In genomic region chr19:46037243-46037924, GRCm38 (mm10) we compare ENCODE assay signal across 8 mouse cellular contexts. TPM values are rescaled to one million over a fixed set of nuclear protein-coding genes. Genes with fewer than 3 reads are reported as not detected.
DNase-seq lines count a peak whose midpoint lies in the region; ATAC-seq and TF ChIP-seq lines count a peak whose summit lies in the region.

No protein-coding gene starts in this region.

- WGBS in hindbrain, postnatal 0 days: 6% methylated on average over 6 of the region's 6 CpGs
- WGBS in midbrain, embryonic 14.5 days: 5% methylated on average over 6 of the region's 6 CpGs

- peak; percentile 44 for DNase-seq in kidney, postnatal 10 days
- DNase-seq in kidney, adult 11 months: no peak
- DNase-seq in hindbrain, postnatal 0 days (ENCODE audit: low spot score): no peak
- peak; percentile 54 for DNase-seq in midbrain, embryonic 14.5 days
- DNase-seq in right cerebral cortex, postnatal 36 days (ENCODE audit: low spot score in 2 of 2): no peak
- DNase-seq in layer of hippocampus, adult 11-12 months (ENCODE audit: low spot score): no peak
- no peak for DNase-seq in ovary, adult 18-20 months (ENCODE audit: low spot score)

- peak overlapping the region; percentile 44 for H3K9ac ChIP-seq in hindbrain, postnatal 0 days (replicated peaks; ENCODE audit: low read length)
- H3K9ac ChIP-seq in midbrain, embryonic 14.5 days (replicated peaks; ENCODE audit: low read length): peak overlapping the region; percentile 91

- ATAC-seq in activated CD4-positive, CD25-positive, alpha-beta regulatory T cell, adult 4 months: peak; percentile 44
- ATAC-seq in hindbrain, postnatal 0 days: no peak
- ATAC-seq in midbrain, embryonic 14.5 days (ENCODE audit: low FRiP score, low TSS enrichment): no peak

- H3K4me2 ChIP-seq in hindbrain, postnatal 0 days (ENCODE audit: low read depth, low read length): peak overlapping the region; percentile 82
- H3K4me2 ChIP-seq in midbrain, embryonic 14.5 days (ENCODE audit: low read length): peak overlapping the region; percentile 100

- no peaks in the 10 kb centered on the region for H3K27me3 ChIP-seq in hindbrain, postnatal 0 days (ENCODE audit: insufficient read depth, low read length)
- no peaks in the 10 kb centered on the region for H3K27me3 ChIP-seq in midbrain, embryonic 14.5 days (ENCODE audit: control insufficient read depth, insufficient read depth, low read length)

- no peaks in the 10 kb centered on the region for H3K9me3 ChIP-seq in hindbrain, postnatal 0 days (ENCODE audit: low read length)
- no peaks in the 10 kb centered on the region for H3K9me3 ChIP-seq in midbrain, embryonic 14.5 days (ENCODE audit: control insufficient read depth, low read length)

- peak overlapping the region; percentile 51 for H3K27ac ChIP-seq in hindbrain, postnatal 0 days
- peak overlapping the region; percentile 98 for H3K27ac ChIP-seq in midbrain, embryonic 14.5 days (replicated peaks; ENCODE audit: low read depth, low read length)

- TF ChIP-seq CTCF in hindbrain, postnatal 0 days (IDR thresholded peaks at IDR 0.05; ENCODE audit: low read depth): no peak

- H3K36me3 ChIP-seq in hindbrain, postnatal 0 days (ENCODE audit: insufficient read depth, low read length): peaks cover 37% of the 10 kb centered on the region
- peaks cover 40% of the 10 kb centered on the region for H3K36me3 ChIP-seq in midbrain, embryonic 14.5 days (ENCODE audit: control insufficient read depth, insufficient read depth, low read length)

- H3K4me1 ChIP-seq in hindbrain, postnatal 0 days (ENCODE audit: insufficient read depth, low read length): peaks cover 37% of the 10 kb centered on the region
- peaks cover 48% of the 10 kb centered on the region for H3K4me1 ChIP-seq in midbrain, embryonic 14.5 days (ENCODE audit: control insufficient read depth, insufficient read depth, low read length)

- H3K4me3 ChIP-seq in hindbrain, postnatal 0 days (ENCODE audit: low read length): peak overlapping the region; percentile 58
- peak overlapping the region; percentile 96 for H3K4me3 ChIP-seq in midbrain, embryonic 14.5 days (replicated peaks; ENCODE audit: low read depth, low read length)

RNA-seq across cellular contexts. Expression of gene Pprc1, which starts 7.3 kb away (rescaled TPM):
- 10 to 100 TPM; 13.5 to 17.5 TPM for polyA plus RNA-seq in activated CD4-positive, CD25-positive, alpha-beta regulatory T cell, adult 4 months (2017; shearing (Covaris generic))
- total RNA-seq in hindbrain, postnatal 0 days (2014; rRNA removed): 9.3 and 25.0 TPM in 2 replicates
- 7.9 and 9.0 TPM in 2 replicates for polyA plus RNA-seq in hindbrain, postnatal 0 days (2015; fragmentation: Nextera tagmentation; extraction: Ambion mirVana)
- polyA plus RNA-seq in midbrain, embryonic 14.5 days (2014; fragmentation: Nextera tagmentation; extraction: Ambion mirVana): 21.1 and 21.5 TPM in 2 replicates

RNA-seq across cellular contexts. Expression of gene Ldb1, which starts 7.6 kb away (rescaled TPM):
- polyA plus RNA-seq in activated CD4-positive, CD25-positive, alpha-beta regulatory T cell, adult 4 months (2017; shearing (Covaris generic)): 10 to 100 TPM; 42.8 to 46.3 TPM
- total RNA-seq in hindbrain, postnatal 0 days (2014; rRNA removed): 139 and 140 TPM in 2 replicates
- 76.8 and 83.0 TPM in 2 replicates for polyA plus RNA-seq in hindbrain, postnatal 0 days (2015; fragmentation: Nextera tagmentation; extraction: Ambion mirVana)
- polyA plus RNA-seq in midbrain, embryonic 14.5 days (2014; fragmentation: Nextera tagmentation; extraction: Ambion mirVana): 116 and 145 TPM in 2 replicates

RNA-seq across cellular contexts. Expression of gene Hps6, which starts 34.1 kb away (rescaled TPM):
- polyA plus RNA-seq in activated CD4-positive, CD25-positive, alpha-beta regulatory T cell, adult 4 months (2017; shearing (Covaris generic)): 1 to 10 TPM; 1.5 to 2.9 TPM
- 10.6 and 13.1 TPM in 2 replicates for total RNA-seq in hindbrain, postnatal 0 days (2014; rRNA removed)
- polyA plus RNA-seq in hindbrain, postnatal 0 days (2015; fragmentation: Nextera tagmentation; extraction: Ambion mirVana): 4.7 TPM in 2 replicates
- polyA plus RNA-seq in midbrain, embryonic 14.5 days (2014; fragmentation: Nextera tagmentation; extraction: Ambion mirVana): 1.4 and 1.5 TPM in 2 replicates

RNA-seq across cellular contexts. Expression of gene Nolc1, which starts 38.3 kb away (rescaled TPM):
- 10 to 100 TPM; 55.0 to 74.4 TPM for polyA plus RNA-seq in activated CD4-positive, CD25-positive, alpha-beta regulatory T cell, adult 4 months (2017; shearing (Covaris generic))
- 24.1 and 26.9 TPM in 2 replicates for total RNA-seq in hindbrain, postnatal 0 days (2014; rRNA removed)
- 57.7 and 61.6 TPM in 2 replicates for polyA plus RNA-seq in hindbrain, postnatal 0 days (2015; fragmentation: Nextera tagmentation; extraction: Ambion mirVana)
- polyA plus RNA-seq in midbrain, embryonic 14.5 days (2014; fragmentation: Nextera tagmentation; extraction: Ambion mirVana): 54.1 and 74.4 TPM in 2 replicates

RNA-seq across cellular contexts. Expression of gene Armh3, which starts 39.1 kb away (rescaled TPM):
- 1 to 10 TPM; 9.7 to 9.8 TPM for polyA plus RNA-seq in activated CD4-positive, CD25-positive, alpha-beta regulatory T cell, adult 4 months (2017; shearing (Covaris generic))
- total RNA-seq in hindbrain, postnatal 0 days (2014; rRNA removed): 17.5 and 19.1 TPM in 2 replicates
- 15.0 and 16.5 TPM in 2 replicates for polyA plus RNA-seq in hindbrain, postnatal 0 days (2015; fragmentation: Nextera tagmentation; extraction: Ambion mirVana)
- 18.6 and 21.8 TPM in 2 replicates for polyA plus RNA-seq in midbrain, embryonic 14.5 days (2014; fragmentation: Nextera tagmentation; extraction: Ambion mirVana)

Comparison
In these comparisons a context has a peak if more than half of its experiments do, and no peak if none do; other contexts are left out.
1. DNase-seq: peak in kidney, postnatal 10 days (single experiment) and midbrain, embryonic 14.5 days (single experiment); none in kidney, adult 11 months (single experiment), hindbrain, postnatal 0 days (single experiment), right cerebral cortex, postnatal 36 days (0 of 2), layer of hippocampus, adult 11-12 months (single experiment) and ovary, adult 18-20 months (single experiment).